Mouse (Mus musculus): ENCODE measurements around the gene Mdga1.

- TF ChIP-seq GATA1 (IDR thresholded peaks at IDR 0.05; ENCODE audit: low read length) (no peak), TAL1 (IDR thresholded peaks at IDR 0.05; ENCODE audit: low read length) (no peak)
Measured at GRCm38 (mm10) chr17:29882885-29883284, 87.0 kb downstream of the Mdga1 start.

All from erythroblast, embryonic 14.5 days (primary cell).